9 mouse cellular contexts compared by ENCODE assay signal in genomic region chr10:79612192-79613135, GRCm38 (mm10). TPM values are rescaled to one million over a fixed set of nuclear protein-coding genes. Genes with fewer than 3 reads are reported as not detected.
DNase-seq lines count a peak whose midpoint lies in the region; TF ChIP-seq lines count a peak whose summit lies in the region.
"Had no signal": no experiment of that assay in that cellular context is flagged by ENCODE, and none has a peak within 500 bp of the region (broad histone marks: within the 10 kb centered on the region; RNA-seq: fewer than 3 reads in every experiment).

No protein-coding gene starts in this region.

- DNase-seq in cerebellum, adult 9-11 months = peak; percentile 49
- DNase-seq in cerebellum, adult 9-10 months = no peak
- peak; percentile 55 for DNase-seq in forebrain, embryonic 10.5 days (ENCODE audit: extremely low spot score, low spot score)
- peak; percentile 63 for DNase-seq in limb, embryonic 10.5 days (ENCODE audit: low spot score)
- peak; percentile 78 for DNase-seq in retina, postnatal 1 day
- no peak for DNase-seq in right cerebral cortex, adult 2 months (ENCODE audit: low spot score in 2 of 2)
- no peak for DNase-seq in layer of hippocampus, adult 8-10 months (ENCODE audit: low spot score in 2 of 2)

- peak overlapping the region; percentile 37; the same call in 1 of the 2 replicates for H3K27ac ChIP-seq in forebrain, embryonic 10.5 days
- no peak overlapping the region for H3K27ac ChIP-seq in limb, embryonic 10.5 days

- peak overlapping the region; percentile 91 for H3K4me3 ChIP-seq in E14TG2a.4 (replicated peaks; ENCODE audit: low read length)
- H3K4me3 ChIP-seq in forebrain, embryonic 10.5 days = peak overlapping the region; percentile 62
- peak overlapping the region; percentile 73 for H3K4me3 ChIP-seq in limb, embryonic 10.5 days

- no peaks in the 10 kb centered on the region for H3K36me3 ChIP-seq in E14TG2a.4 (ENCODE audit: insufficient read depth, low read length)
- no peaks in the 10 kb centered on the region for H3K36me3 ChIP-seq in forebrain, embryonic 10.5 days (replicated peaks)
- no peaks in the 10 kb centered on the region for H3K36me3 ChIP-seq in limb, embryonic 10.5 days

- peaks cover 62% of the 10 kb centered on the region for H3K4me1 ChIP-seq in E14TG2a.4 (replicated peaks; ENCODE audit: low read depth, low read length)
- peaks cover 40% of the 10 kb centered on the region for H3K4me1 ChIP-seq in forebrain, embryonic 10.5 days
- H3K4me1 ChIP-seq in limb, embryonic 10.5 days = peaks cover 45% of the 10 kb centered on the region

- no peak for TF ChIP-seq CTCF in E14TG2a.4 (conservative IDR thresholded peaks at IDR 0.05; ENCODE audit: low read length)

- 10% methylated on average over 51 of the region's 51 CpGs for WGBS in forebrain, embryonic 10.5 days
- 12% methylated on average over 51 of the region's 51 CpGs for WGBS in limb, embryonic 10.5 days

- peaks cover 43% of the 10 kb centered on the region for H3K27me3 ChIP-seq in E14TG2a.4 (ENCODE audit: insufficient read depth, low read length)
- peaks cover 58% of the 10 kb centered on the region for H3K27me3 ChIP-seq in forebrain, embryonic 10.5 days (ENCODE audit: poor library complexity, severe bottlenecking)
- H3K27me3 ChIP-seq in limb, embryonic 10.5 days (ENCODE audit: low read depth, poor library complexity, severe bottlenecking) = peaks cover 67% of the 10 kb centered on the region

- no peaks in the 10 kb centered on the region for H3K9me3 ChIP-seq in E14TG2a.4 (ENCODE audit: low read length)
- H3K9me3 ChIP-seq in forebrain, embryonic 10.5 days = no peaks in the 10 kb centered on the region
- no peaks in the 10 kb centered on the region for H3K9me3 ChIP-seq in limb, embryonic 10.5 days (replicated peaks)

RNA-seq across cellular contexts. Expression of gene C2cd4c, which starts 1.4 kb away (rescaled TPM):
- not detected in 2 replicates for polyA plus RNA-seq in forebrain, embryonic 10.5 days (2016; fragmentation: Nextera tagmentation; extraction: Ambion mirVana)
- not detected in 2 replicates for polyA plus RNA-seq in limb, embryonic 10.5 days (2016; fragmentation: Nextera tagmentation; extraction: Ambion mirVana)
- total RNA-seq in layer of hippocampus, adult 8-10 months (2022) = 10 to 100 TPM; 13.4 to 17.6 (median 15.5) TPM

RNA-seq across cellular contexts. Expression of gene Shc2, which starts 25.3 kb away (rescaled TPM):
- polyA plus RNA-seq in forebrain, embryonic 10.5 days (2016; fragmentation: Nextera tagmentation; extraction: Ambion mirVana) = 9.5 and 12.4 TPM in 2 replicates
- polyA plus RNA-seq in limb, embryonic 10.5 days (2016; fragmentation: Nextera tagmentation; extraction: Ambion mirVana) = 7.8 and 8.6 TPM in 2 replicates
- 10 to 100 TPM; 41.1 to 51.9 (median 45.4) TPM for total RNA-seq in layer of hippocampus, adult 8-10 months (2022)

RNA-seq across cellular contexts. Expression of gene Theg, which starts 25.3 kb away (rescaled TPM):
- not detected in 2 replicates for polyA plus RNA-seq in forebrain, embryonic 10.5 days (2016; fragmentation: Nextera tagmentation; extraction: Ambion mirVana)
- polyA plus RNA-seq in limb, embryonic 10.5 days (2016; fragmentation: Nextera tagmentation; extraction: Ambion mirVana) = not detected in 2 replicates
- total RNA-seq in layer of hippocampus, adult 8-10 months (2022) = under 1 TPM in 1 of 4 experiments, not detected in 3; 0.61 TPM

RNA-seq across cellular contexts. Expression of gene Odf3l2, which starts 33.1 kb away (rescaled TPM):
- not detected in 2 replicates for polyA plus RNA-seq in forebrain, embryonic 10.5 days (2016; fragmentation: Nextera tagmentation; extraction: Ambion mirVana)
- not detected in 2 replicates for polyA plus RNA-seq in limb, embryonic 10.5 days (2016; fragmentation: Nextera tagmentation; extraction: Ambion mirVana)
- total RNA-seq in layer of hippocampus, adult 8-10 months (2022) = under 1 TPM in 3 of 4 experiments, not detected in 1; 0.27 to 0.60 (median 0.39) TPM

RNA-seq across cellular contexts. Expression of gene Madcam1, which starts 51.9 kb away (rescaled TPM):
- 0.90 and 1.5 TPM in 2 replicates for polyA plus RNA-seq in forebrain, embryonic 10.5 days (2016; fragmentation: Nextera tagmentation; extraction: Ambion mirVana)
- 3.7 and 6.4 TPM in 2 replicates for polyA plus RNA-seq in limb, embryonic 10.5 days (2016; fragmentation: Nextera tagmentation; extraction: Ambion mirVana)
- not detected for total RNA-seq in layer of hippocampus, adult 8-10 months (2022)
- polyA plus RNA-seq: cortical plate, adult 2 months had no signal

Comparison
In these comparisons a context has a peak if more than half of its experiments do, and no peak if none do; other contexts are left out.
1. DNase-seq: peak in cerebellum, adult 9-11 months (single experiment), forebrain, embryonic 10.5 days (single experiment), limb, embryonic 10.5 days (single experiment) and retina, postnatal 1 day (single experiment); none in cerebellum, adult 9-10 months (single experiment), right cerebral cortex, adult 2 months (0 of 2) and layer of hippocampus, adult 8-10 months (0 of 2).
2. Peak in every context shown above with its lines, with median percentiles within 50 percentile points of each other: H3K4me3 ChIP-seq.